Comparison of ENCODE assay signal across 33 mouse cellular contexts in the genomic region with DNA sequence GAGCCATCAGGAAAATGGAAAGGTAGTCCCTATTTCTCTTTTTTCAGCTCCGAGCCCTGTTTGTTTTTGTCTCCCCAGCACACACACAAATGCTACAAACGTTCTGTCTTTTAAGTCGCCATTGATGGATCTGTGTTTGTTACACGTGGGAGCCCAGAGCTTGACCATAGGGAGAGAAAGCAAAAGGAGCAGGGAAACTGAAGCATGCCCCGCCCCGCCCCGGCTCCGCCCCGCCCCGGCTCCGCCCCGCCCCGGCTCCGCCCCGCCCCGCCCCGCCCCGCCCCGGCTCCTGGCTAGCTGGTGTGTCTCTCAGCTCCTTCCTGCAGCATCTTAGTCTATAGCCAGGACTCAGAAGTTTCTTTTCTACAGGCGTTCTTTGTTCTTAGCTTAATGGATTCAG. TPM values are rescaled to one million over a fixed set of nuclear protein-coding genes. Genes with fewer than 3 reads are reported as not detected.
A peak's percentile ranks its signal among the peaks of the same experiment; 100 is the strongest.
DNase-seq lines count a peak whose midpoint lies in the region; ATAC-seq and TF ChIP-seq lines count a peak whose summit lies in the region.
"Had no signal": no experiment of that assay in that cellular context is flagged by ENCODE, and none has a peak within 500 bp of the region (broad histone marks: within the 10 kb centered on the region; RNA-seq: fewer than 3 reads in every experiment).

No protein-coding gene starts in this region.

- H3K9ac ChIP-seq in kidney, postnatal 0 days (ENCODE audit: low read depth, low read length), result no peak overlapping the region
- peak overlapping the region; percentile 46 for H3K9ac ChIP-seq in MEL (ENCODE audit: control insufficient read depth, low read depth, low read length, poor library complexity, severe bottlenecking)
- H3K9ac ChIP-seq: embryonic facial prominence, embryonic 13.5 days; forebrain, embryonic 12.5 days; intestine, embryonic 15.5 days; limb, embryonic 13.5 days; neural tube, embryonic 15.5 days had no signal

- no peaks in the 10 kb centered on the region for H3K9me3 ChIP-seq in kidney, postnatal 0 days (replicated peaks; ENCODE audit: low read length)
- H3K9me3 ChIP-seq in MEL (replicated peaks; ENCODE audit: insufficient read depth, low read length), result no peaks in the 10 kb centered on the region
- H3K9me3 ChIP-seq: embryonic facial prominence, embryonic 13.5 days; forebrain, embryonic 12.5 days; G1E; intestine, embryonic 15.5 days; limb, embryonic 13.5 days; neural tube, embryonic 15.5 days had no signal

- H3K4me3 ChIP-seq in kidney, postnatal 0 days (replicated peaks; ENCODE audit: low read depth, low read length), result no peak overlapping the region
- peak overlapping the region; percentile 52 to 54; a peak in 3 of 4 replicates for H3K4me3 ChIP-seq in MEL (ENCODE audit: control insufficient read depth in 1 of 2, insufficient read depth in 1 of 2, low read depth in 2 of 2, low read length in 2 of 2)
- H3K4me3 ChIP-seq: embryonic facial prominence, embryonic 13.5 days; erythroblast, embryonic 14.5 days; forebrain, embryonic 12.5 days; heart, adult 2 months; intestine, embryonic 15.5 days; limb, embryonic 13.5 days; midbrain, embryonic 10.5 days; neural tube, embryonic 15.5 days had no signal

- H3K27me3 ChIP-seq in kidney, postnatal 0 days (ENCODE audit: insufficient read depth, low read length), result no peaks in the 10 kb centered on the region
- H3K27me3 ChIP-seq in MEL (ENCODE audit: control insufficient read depth in 1 of 2, insufficient read depth in 2 of 2, low read length in 2 of 2), result no peaks in the 10 kb centered on the region
- H3K27me3 ChIP-seq: embryonic facial prominence, embryonic 13.5 days; forebrain, embryonic 12.5 days; intestine, embryonic 15.5 days; limb, embryonic 13.5 days; neural tube, embryonic 15.5 days had no signal

- H3K4me2 ChIP-seq in kidney, postnatal 0 days (ENCODE audit: low read length), result no peak overlapping the region
- H3K4me2 ChIP-seq: embryonic facial prominence, embryonic 13.5 days; forebrain, embryonic 12.5 days; intestine, embryonic 15.5 days; limb, embryonic 13.5 days; neural tube, embryonic 15.5 days had no signal

- TF ChIP-seq POLR2A in MEL (IDR thresholded peaks at IDR 0.05; ENCODE audit: control insufficient read depth in 1 of 2, insufficient read depth in 1 of 2, low read depth in 1 of 2, low read length in 2 of 2, poor library complexity in 1 of 2), result no peak

- peak; percentile 3 for DNase-seq in kidney, postnatal 0 days (ENCODE audit: low spot score)
- no peak for DNase-seq in kidney, adult 18-20 months
- DNase-seq in MEL (ENCODE audit: low read depth, low spot score) (peak; percentile 37), liver (peak; percentile 51)
- DNase-seq in yolk sac, embryonic 10.5 days (ENCODE audit: low spot score), result peak; percentile 40
- DNase-seq in B cell, adult 2 months, result no peak
- DNase-seq: adrenal gland, postnatal 14 days; cerebellum, adult 9-10 months; gastrocnemius, postnatal 36 days; heart, adult 2 months; heart, postnatal 4 days; kidney, adult 9 months; kidney, postnatal 25 days; lung, postnatal 10 days; thymus, postnatal 14 days had no signal

- TF ChIP-seq EP300 in MEL (IDR thresholded peaks at IDR 0.05; ENCODE audit: low read depth in 1 of 2, low read length in 2 of 2), result no peak

- no peak for ATAC-seq in kidney, postnatal 0 days (replicated peaks; ENCODE audit: low FRiP score, low read depth)
- no peak for ATAC-seq in monocyte, adult 5-6 weeks (replicated peaks; ENCODE audit: insufficient number of reproducible peaks, low FRiP score, low TSS enrichment, poor library complexity, severe bottlenecking)
- no peak for ATAC-seq in CD4-positive, CD25-positive, alpha-beta regulatory T cell, adult 4 months
- ATAC-seq: hindbrain, embryonic 16.5 days; intestine, embryonic 15.5 days; midbrain, embryonic 16.5 days had no signal

- H3K36me3 ChIP-seq in kidney, postnatal 0 days (ENCODE audit: insufficient read depth, low read length), result no peaks in the 10 kb centered on the region
- peaks cover 0 to 31% of the 10 kb centered on the region in 2 experiments; a peak in 2 of 4 replicates for H3K36me3 ChIP-seq in MEL (ENCODE audit: control insufficient read depth in 1 of 2, insufficient read depth in 2 of 2, low read length in 2 of 2)
- H3K36me3 ChIP-seq: forebrain, embryonic 12.5 days; intestine, embryonic 15.5 days; limb, embryonic 13.5 days; neural tube, embryonic 15.5 days had no signal

- no peak for TF ChIP-seq RAD21 in MEL (IDR thresholded peaks at IDR 0.05; ENCODE audit: low read depth, low read length)

- 27% methylated on average over 20 of the region's 20 CpGs for WGBS in kidney, postnatal 0 days

- H3K27ac ChIP-seq in kidney, postnatal 0 days, result no peak overlapping the region
- H3K27ac ChIP-seq in MEL (ENCODE audit: control insufficient read depth, low read depth, low read length), result no peak overlapping the region
- H3K27ac ChIP-seq: embryonic facial prominence, embryonic 13.5 days; forebrain, embryonic 12.5 days; heart, adult 2 months; intestine, embryonic 15.5 days; limb, embryonic 13.5 days; midbrain, embryonic 10.5 days; neural tube, embryonic 15.5 days had no signal

- no peak for TF ChIP-seq CTCF in kidney, postnatal 0 days (IDR thresholded peaks at IDR 0.05; ENCODE audit: low read depth)
- TF ChIP-seq CTCF in MEL (IDR thresholded peaks at IDR 0.05 in 2 of 3, conservative IDR thresholded peaks at IDR 0.05 in 1 of 3; ENCODE audit: control insufficient read depth in 1 of 3, insufficient read depth in 1 of 3, low read depth in 2 of 3, low read length in 3 of 3, poor library complexity in 1 of 3, severe bottlenecking in 1 of 3), result no peak

- H3K4me1 ChIP-seq in kidney, postnatal 0 days (replicated peaks; ENCODE audit: insufficient read depth, low read length), result no peaks in the 10 kb centered on the region
- peaks cover 28 to 29% of the 10 kb centered on the region in 2 experiments for H3K4me1 ChIP-seq in MEL (ENCODE audit: control insufficient read depth in 1 of 2, insufficient read depth in 2 of 2, low read length in 2 of 2)
- H3K4me1 ChIP-seq: intestine, embryonic 15.5 days had no signal

- peaks cover 7% of the 10 kb centered on the region for H3K79me2 ChIP-seq in MEL (ENCODE audit: control insufficient read depth, insufficient read depth, low read length, poor library complexity)

TF ChIP-seq in MEL, 35 proteins besides CTCF, POLR2A, EP300 and RAD21:
- TF ChIP-seq BHLHE40 (IDR thresholded peaks at IDR 0.05; ENCODE audit: borderline replicate concordance, low read depth, low read length), result no peak
- TF ChIP-seq MXI1 (IDR thresholded peaks at IDR 0.05; ENCODE audit: low read depth, low read length), result peak; percentile 41; the same call in 1 of the 2 replicates

RNA-seq across cellular contexts. Expression of gene Slc35e2, which starts 2.7 kb away (rescaled TPM):
- polyA plus RNA-seq in kidney, postnatal 0 days (2015; fragmentation: Nextera tagmentation; extraction: Ambion mirVana), result 6.4 and 6.6 TPM in 2 replicates
- 9.0 and 9.9 TPM in 2 replicates for total RNA-seq in MEL (2012; rRNA removed)
- 1 to 10 TPM in 1 of 2 experiments, not detected in 1; 6.4 TPM for polyA plus RNA-seq in MEL (2012; ENCODE audit: insufficient read depth in 1 of 2, insufficient read length in 2 of 2, low read depth in 1 of 2, low replicate concordance in 2 of 2, missing spikeins in 1 of 2)
- total RNA-seq in monocyte, adult 5-6 weeks (2017), result 6.5 to 13.6 TPM (median 9.2 TPM) in 3 replicates
- 1 to 10 TPM; 9.1 to 9.7 TPM for polyA plus RNA-seq in CD4-positive, CD25-positive, alpha-beta regulatory T cell, adult 4 months (2017; shearing (Covaris generic))

RNA-seq across cellular contexts. Expression of gene Cdk11b, which starts 26.1 kb away (rescaled TPM):
- polyA plus RNA-seq in kidney, postnatal 0 days (2015; fragmentation: Nextera tagmentation; extraction: Ambion mirVana), result 60.0 and 65.4 TPM in 2 replicates
- 47.9 and 56.6 TPM in 2 replicates for total RNA-seq in MEL (2012; rRNA removed)
- polyA plus RNA-seq in MEL (2012; ENCODE audit: insufficient read depth in 1 of 2, insufficient read length in 2 of 2, low read depth in 1 of 2, low replicate concordance in 2 of 2, missing spikeins in 1 of 2), result 100 to 1,000 TPM; 113 to 249 TPM
- 145 to 205 TPM (median 169 TPM) in 3 replicates for total RNA-seq in monocyte, adult 5-6 weeks (2017)
- 100 to 1,000 TPM; 121 to 144 TPM for polyA plus RNA-seq in CD4-positive, CD25-positive, alpha-beta regulatory T cell, adult 4 months (2017; shearing (Covaris generic))

RNA-seq across cellular contexts. Expression of gene Nadk, which starts 36.4 kb away (rescaled TPM):
- 76.8 and 83.0 TPM in 2 replicates for polyA plus RNA-seq in kidney, postnatal 0 days (2015; fragmentation: Nextera tagmentation; extraction: Ambion mirVana)
- total RNA-seq in MEL (2012; rRNA removed), result 141 and 151 TPM in 2 replicates
- polyA plus RNA-seq in MEL (2012; ENCODE audit: insufficient read depth in 1 of 2, insufficient read length in 2 of 2, low read depth in 1 of 2, low replicate concordance in 2 of 2, missing spikeins in 1 of 2), result 100 to 1,000 TPM in 1 of 2 experiments, 10 to 100 TPM in 1; 53.2 to 258 TPM
- 392 to 513 TPM (median 506 TPM) in 3 replicates for total RNA-seq in monocyte, adult 5-6 weeks (2017)
- polyA plus RNA-seq in CD4-positive, CD25-positive, alpha-beta regulatory T cell, adult 4 months (2017; shearing (Covaris generic)), result 10 to 100 TPM; 64.7 to 81.5 TPM

RNA-seq across cellular contexts. Expression of gene Gm10563, which starts 46.7 kb away (rescaled TPM):
- not detected in 2 replicates for polyA plus RNA-seq in kidney, postnatal 0 days (2015; fragmentation: Nextera tagmentation; extraction: Ambion mirVana)
- total RNA-seq in MEL (2012; rRNA removed), result not detected in 2 replicates
- not detected for polyA plus RNA-seq in MEL (2012; ENCODE audit: insufficient read depth in 1 of 2, insufficient read length in 2 of 2, low read depth in 1 of 2, low replicate concordance in 2 of 2, missing spikeins in 1 of 2)
- not detected in 3 replicates for total RNA-seq in monocyte, adult 5-6 weeks (2017)
- not detected for polyA plus RNA-seq in CD4-positive, CD25-positive, alpha-beta regulatory T cell, adult 4 months (2017; shearing (Covaris generic))
- total RNA-seq: adrenal gland, postnatal 14 days; G1E; gastrocnemius, postnatal 36 days; heart, adult 2 months; heart, postnatal 4 days; layer of hippocampus, adult 8-10 months; left cerebral cortex, postnatal 25 days had no signal
- polyA plus RNA-seq: C2C12; embryonic facial prominence, embryonic 13.5 days; erythroblast, embryonic 14.5 days; forebrain, embryonic 12.5 days; G1E; heart, adult 2 months; heart, embryonic 14.5 days; hindbrain, embryonic 16.5 days; intestine, embryonic 15.5 days; limb, embryonic 13.5 days; liver, embryonic 16.5 days; midbrain, embryonic 10.5 days; midbrain, embryonic 16.5 days; neural tube, embryonic 15.5 days; small intestine, adult 2 months had no signal

RNA-seq across cellular contexts. Expression of gene Mmp23, which starts 54.6 kb away (rescaled TPM):
- 77.2 and 80.3 TPM in 2 replicates for polyA plus RNA-seq in kidney, postnatal 0 days (2015; fragmentation: Nextera tagmentation; extraction: Ambion mirVana)
- total RNA-seq in MEL (2012; rRNA removed), result 1.6 and 1.8 TPM in 2 replicates
- polyA plus RNA-seq in MEL (2012; ENCODE audit: insufficient read depth in 1 of 2, insufficient read length in 2 of 2, low read depth in 1 of 2, low replicate concordance in 2 of 2, missing spikeins in 1 of 2), result 1 to 10 TPM in 1 of 2 experiments, not detected in 1; 2.4 TPM
- total RNA-seq in monocyte, adult 5-6 weeks (2017), result not detected in 3 replicates
- polyA plus RNA-seq in CD4-positive, CD25-positive, alpha-beta regulatory T cell, adult 4 months (2017; shearing (Covaris generic)), result not detected
- polyA plus RNA-seq: erythroblast, embryonic 14.5 days had no signal

Comparison
In these comparisons a context has a peak if more than half of its experiments do, and no peak if none do; other contexts are left out.
1. DNase-seq: peak in kidney, postnatal 0 days (single experiment), MEL (single experiment), liver (single experiment) and yolk sac, embryonic 10.5 days (single experiment); none in kidney, adult 18-20 months (single experiment) and B cell, adult 2 months (0 of 2).